ENCODE assay signal across 11 mouse cellular contexts in the genomic region with DNA sequence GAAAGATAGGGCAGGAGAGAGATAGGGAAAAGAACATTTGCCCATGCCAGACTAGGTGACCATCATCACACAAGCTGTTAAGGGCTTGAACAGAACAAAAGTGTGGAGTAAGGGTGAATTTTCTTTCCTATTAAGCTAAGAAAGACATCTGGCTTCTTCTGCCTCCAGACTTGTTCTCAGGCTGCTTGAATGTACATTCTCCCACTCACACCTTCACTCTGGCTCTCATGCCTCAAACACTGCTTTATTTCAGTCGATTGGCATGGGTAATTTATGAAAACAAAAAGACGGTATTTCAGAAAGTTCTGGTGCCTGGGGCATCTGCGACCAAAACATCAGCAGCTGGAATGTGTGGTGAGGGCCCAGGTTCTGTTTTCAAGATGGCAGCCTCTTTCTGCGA.
"Had no signal": no experiment of that assay in that cellular context is flagged by ENCODE, and none has a peak within 500 bp of the region (broad histone marks: within the 10 kb centered on the region; RNA-seq: fewer than 3 reads in every experiment).

No protein-coding gene starts in this region.

- DNase-seq: kidney, adult 18-20 months; kidney, adult 9 months; kidney, postnatal 14 days; kidney, postnatal 4 days; left cerebral cortex, postnatal 4 days; liver, postnatal 0 days; lung, embryonic 14.5 days; retina, postnatal 1 day; spleen, adult 18-20 months; thymus, adult 18-20 months; thymus, postnatal 36 days had no signal
